Mouse (Mus musculus) kidney, embryonic 15.5 days (tissue): ENCODE measurements at regions not wholly inside any gene's neighbourhood (a gene's known extent, or its start where the extent isn't known, plus 50 kb on each side); places are given as distances from the start of the nearest gene placed in this dataset.

Experiments used
- ATAC-seq: fragments of 200-750 bp; cut with Nextera tagmentation; replicated peaks from 2 replicates; pipeline ENCODE4 v1.8.0; 2017; ENCODE audit warnings: moderate TSS enrichment; ENCODE audit not compliant: low FRiP score
- H3K27ac ChIP-seq: fragments of 300-500 bp; sonication (generic); 2 replicates; pipeline ENCODE4 v1.5.1; 2015; ENCODE audit warnings: mild to moderate bottlenecking, inconsistent platforms
- H3K27me3 ChIP-seq: fragments of 300-500 bp; sonication (generic); 2 replicates; pipeline ENCODE4 v1.6.1; 2015; ENCODE audit warnings: inconsistent platforms
- H3K36me3 ChIP-seq: fragments of 300-500 bp; sonication (generic); 2 replicates; pipeline ENCODE4 v1.6.1; 2015; ENCODE audit warnings: inconsistent platforms
- H3K4me1 ChIP-seq: fragments of 300-500 bp; sonication (generic); 2 replicates; pipeline ENCODE4 v1.6.1; 2015; ENCODE audit warnings: inconsistent platforms
- H3K4me2 ChIP-seq: fragments of 300-500 bp; sonication (generic); 2 replicates; pipeline ENCODE4 v1.6.1; 2015; ENCODE audit warnings: moderate library complexity, mild to moderate bottlenecking, inconsistent platforms
- H3K4me3 ChIP-seq: fragments of 300-500 bp; sonication (generic); replicated peaks from 2 replicates; pipeline ENCODE4 v1.5.1; 2015; ENCODE audit warnings: mild to moderate bottlenecking, inconsistent platforms
- H3K9ac ChIP-seq: fragments of 300-500 bp; sonication (generic); 2 replicates; pipeline ENCODE4 v1.6.1; 2015; ENCODE audit warnings: mild to moderate bottlenecking, inconsistent platforms
- H3K9me3 ChIP-seq: fragments of 300-500 bp; sonication (generic); replicated peaks from 2 replicates; pipeline ENCODE4 v1.6.1; 2016; ENCODE audit warnings: inconsistent platforms
- WGBS: fragments of 180-500 bp; shearing (Covaris S2); methylation state at CpG from one replicate; pipeline ENCODE4 v1.1.7; 2015; ENCODE audit warnings: mixed read lengths; 5-methylcytosine and 5-hydroxymethylcytosine counted together

- Histone ChIP-seq H3K4me1 (no peaks in the 10 kb centered on the region), H3K4me2 (no peak overlapping the region), H3K9ac (no peak overlapping the region), H3K9me3 (no peaks in the 10 kb centered on the region), H3K27me3 (no peaks in the 10 kb centered on the region), H3K27ac (no peak overlapping the region), H3K36me3 (no peaks in the 10 kb centered on the region), H3K4me3 (no peak overlapping the region)
- no peak for ATAC-seq
- 74% methylated on average over 6 of the region's 6 CpGs for WGBS
Observed at GRCm38 (mm10) chr1:157709117-157709516, 202.6 kb downstream of the Sec16b start.

GRCm38 (mm10) chr1:157710870-157711269 lies 204.3 kb downstream of the Sec16b start:
- no peak for ATAC-seq
- 77% methylated on average over 2 of the region's 2 CpGs for WGBS
- Histone ChIP-seq H3K27ac (no peak overlapping the region), H3K4me3 (no peak overlapping the region), H3K4me2 (no peak overlapping the region), H3K36me3 (no peaks in the 10 kb centered on the region), H3K27me3 (no peaks in the 10 kb centered on the region), H3K9ac (no peak overlapping the region), H3K9me3 (no peaks in the 10 kb centered on the region), H3K4me1 (no peaks in the 10 kb centered on the region)

- WGBS: 38% methylated on average over 2 of the region's 2 CpGs
- no peaks in the 10 kb centered on the region for H3K4me1 ChIP-seq
- H3K36me3 ChIP-seq: no peaks in the 10 kb centered on the region
- no peak overlapping the region for H3K4me3 ChIP-seq
- H3K9ac ChIP-seq: no peak overlapping the region
- H3K4me2 ChIP-seq: no peak overlapping the region
- no peak for ATAC-seq
- no peak overlapping the region for H3K27ac ChIP-seq
- H3K9me3 ChIP-seq: no peaks in the 10 kb centered on the region
- H3K27me3 ChIP-seq: no peaks in the 10 kb centered on the region
Observed at GRCm38 (mm10) chr1:157712519-157712918, 206.0 kb downstream of the Sec16b start.

GRCm38 (mm10) chr1:157713851-157714250 lies 207.3 kb downstream of the Sec16b start:
- H3K27ac ChIP-seq: no peak overlapping the region
- H3K4me1 ChIP-seq: no peaks in the 10 kb centered on the region
- no peaks in the 10 kb centered on the region for H3K36me3 ChIP-seq
- H3K4me3 ChIP-seq: no peak overlapping the region
- H3K9ac ChIP-seq: no peak overlapping the region
- H3K27me3 ChIP-seq: no peaks in the 10 kb centered on the region
- WGBS: 86% methylated on average over 7 of the region's 7 CpGs
- no peaks in the 10 kb centered on the region for H3K9me3 ChIP-seq
- no peak for ATAC-seq
- H3K4me2 ChIP-seq: no peak overlapping the region

DNA sequence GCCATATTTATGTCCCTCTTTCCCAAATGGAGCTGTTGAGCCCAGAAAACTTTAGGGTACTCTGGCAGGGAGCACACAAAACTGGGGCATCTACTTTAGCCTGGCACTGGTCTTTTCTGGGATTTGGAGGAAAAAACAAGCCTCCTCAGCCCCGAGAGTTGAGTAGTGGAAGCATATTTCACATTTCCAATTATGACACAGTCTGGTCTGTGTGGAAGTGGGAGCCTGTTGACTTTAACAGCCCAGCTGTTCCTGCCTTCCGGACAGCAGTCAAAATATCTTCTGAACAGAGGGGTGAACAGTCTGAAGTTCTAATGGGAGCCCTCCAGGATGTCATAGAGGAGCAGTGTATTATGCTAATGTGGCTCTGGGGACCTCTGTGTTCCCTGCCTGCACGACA lies 209.1 kb downstream of the Sec16b start:
- H3K9me3 ChIP-seq: no peaks in the 10 kb centered on the region
- H3K36me3 ChIP-seq: no peaks in the 10 kb centered on the region
- H3K4me1 ChIP-seq: no peaks in the 10 kb centered on the region
- WGBS: 53% methylated on average over 3 of the region's 3 CpGs
- H3K27me3 ChIP-seq: no peaks in the 10 kb centered on the region
- H3K27ac ChIP-seq: no peak overlapping the region
- no peak overlapping the region for H3K4me3 ChIP-seq
- no peak overlapping the region for H3K9ac ChIP-seq
- H3K4me2 ChIP-seq: no peak overlapping the region
- no peak for ATAC-seq

- no peak overlapping the region for H3K9ac ChIP-seq
- 43% methylated on average over 5 of the region's 5 CpGs for WGBS
- H3K4me2 ChIP-seq: no peak overlapping the region
- no peaks in the 10 kb centered on the region for H3K36me3 ChIP-seq
- H3K4me3 ChIP-seq: no peak overlapping the region
- no peaks in the 10 kb centered on the region for H3K4me1 ChIP-seq
- ATAC-seq: no peak
- no peaks in the 10 kb centered on the region for H3K27me3 ChIP-seq
- H3K27ac ChIP-seq: no peak overlapping the region
- no peaks in the 10 kb centered on the region for H3K9me3 ChIP-seq
Observed at GRCm38 (mm10) chr1:157717131-157717530, 210.6 kb downstream of the Sec16b start.

GRCm38 (mm10) chr1:157721946-157722345 lies 215.4 kb downstream of the Sec16b start:
- H3K4me3 ChIP-seq: no peak overlapping the region
- no peaks in the 10 kb centered on the region for H3K9me3 ChIP-seq
- 84% methylated on average over 5 of the region's 5 CpGs for WGBS
- ATAC-seq: no peak
- H3K4me2 ChIP-seq: no peak overlapping the region
- H3K9ac ChIP-seq: no peak overlapping the region
- peaks cover 9% of the 10 kb centered on the region for H3K27me3 ChIP-seq
- H3K36me3 ChIP-seq: no peaks in the 10 kb centered on the region
- H3K27ac ChIP-seq: no peak overlapping the region
- no peaks in the 10 kb centered on the region for H3K4me1 ChIP-seq

DNA sequence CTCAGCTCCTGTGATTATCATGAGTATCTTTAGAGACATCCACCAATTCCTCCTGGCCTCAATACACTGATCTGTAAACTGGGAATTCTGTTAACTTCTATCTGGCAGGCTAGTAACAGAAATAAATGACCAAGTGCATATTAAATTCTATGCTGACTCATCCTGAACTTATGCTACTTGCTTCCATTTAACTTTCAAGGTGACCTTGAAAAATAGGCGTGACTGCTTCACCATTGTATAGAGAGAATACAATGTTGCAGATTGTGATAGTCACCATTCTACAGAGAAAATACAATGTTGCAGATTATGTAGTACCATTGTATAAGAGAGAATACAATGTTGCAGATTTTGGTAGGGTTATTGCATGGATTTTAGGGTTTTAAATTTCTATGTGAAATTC lies 224.6 kb downstream of the Sec16b start:
- H3K9me3 ChIP-seq: no peaks in the 10 kb centered on the region
- no peak for ATAC-seq
- no peak overlapping the region for H3K4me2 ChIP-seq
- H3K4me1 ChIP-seq: no peaks in the 10 kb centered on the region
- no peak overlapping the region for H3K9ac ChIP-seq
- 83% methylated on average over 1 of the region's 1 CpGs for WGBS
- H3K36me3 ChIP-seq: no peaks in the 10 kb centered on the region
- no peak overlapping the region for H3K4me3 ChIP-seq
- H3K27me3 ChIP-seq: no peaks in the 10 kb centered on the region
- H3K27ac ChIP-seq: no peak overlapping the region

DNA sequence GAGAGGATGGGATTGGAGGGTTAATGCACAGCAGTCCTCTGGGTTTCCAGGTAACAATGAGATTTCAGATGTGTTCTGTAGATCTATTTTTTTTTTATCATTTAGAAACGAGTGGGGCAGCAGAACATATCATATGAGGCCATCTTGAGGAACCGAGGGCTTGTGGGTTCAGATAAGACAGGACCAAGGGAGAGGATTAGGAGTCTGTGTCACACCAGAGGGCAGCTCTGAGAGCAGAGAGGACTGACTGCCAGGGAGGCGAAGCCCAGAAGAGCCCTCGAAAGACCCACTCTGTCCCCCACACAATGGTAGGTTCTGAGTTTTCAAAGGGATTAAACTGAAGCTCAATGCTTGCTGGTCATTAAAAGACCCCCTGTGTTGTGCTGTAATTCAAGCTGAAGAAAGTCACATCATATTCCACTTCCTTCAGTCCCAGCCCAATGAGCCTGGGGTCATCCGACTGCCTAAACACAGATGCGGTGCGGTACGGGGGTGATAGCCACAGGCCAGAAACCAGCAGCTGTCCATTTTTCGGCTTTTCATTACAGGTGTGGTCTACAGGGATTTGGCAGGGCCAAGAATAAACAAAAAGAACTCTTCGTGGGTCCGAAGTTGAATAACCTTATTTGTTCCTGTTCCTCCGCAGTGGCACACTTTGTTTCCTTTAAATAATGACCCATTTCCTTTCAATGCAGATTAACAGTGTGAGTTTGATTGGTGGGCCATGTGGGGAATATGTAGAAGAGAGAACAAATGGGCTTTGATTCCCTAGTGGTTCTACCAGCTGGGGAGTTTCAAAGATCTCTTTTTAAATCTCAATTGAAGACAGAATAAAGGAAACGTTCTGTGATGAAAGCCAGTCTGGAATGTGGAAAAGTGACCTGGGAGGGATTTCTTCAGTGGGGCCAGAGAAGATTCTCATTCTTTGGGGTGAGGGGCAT lies 234.5 kb downstream of the Sec16b start:
- 64% methylated on average over 13 of the region's 13 CpGs for WGBS
- H3K4me1 ChIP-seq: no peaks in the 10 kb centered on the region
- H3K9ac ChIP-seq: no peak overlapping the region
- H3K4me2 ChIP-seq: no peak overlapping the region
- H3K4me3 ChIP-seq: no peak overlapping the region
- no peaks in the 10 kb centered on the region for H3K36me3 ChIP-seq
- ATAC-seq: no peak
- no peak overlapping the region for H3K27ac ChIP-seq
- H3K9me3 ChIP-seq: no peaks in the 10 kb centered on the region
- H3K27me3 ChIP-seq: no peaks in the 10 kb centered on the region

GRCm38 (mm10) chr1:157745611-157746010 lies 239.1 kb downstream of the Sec16b start:
- Histone ChIP-seq H3K4me1 (no peaks in the 10 kb centered on the region), H3K27me3 (no peaks in the 10 kb centered on the region), H3K36me3 (no peaks in the 10 kb centered on the region), H3K27ac (no peak overlapping the region), H3K4me3 (no peak overlapping the region), H3K4me2 (no peak overlapping the region), H3K9me3 (no peaks in the 10 kb centered on the region), H3K9ac (no peak overlapping the region)
- 0 out of 2 replicates have a peak, but pooled peaks have one; percentile 62 for ATAC-seq

GRCm38 (mm10) chr1:157755015-157755649 lies 248.6 kb downstream of the Sec16b start:
- Histone ChIP-seq H3K4me3 (no peak overlapping the region), H3K36me3 (no peaks in the 10 kb centered on the region), H3K27ac (no peak overlapping the region), H3K4me1 (no peaks in the 10 kb centered on the region), H3K9me3 (no peaks in the 10 kb centered on the region), H3K4me2 (no peak overlapping the region), H3K9ac (no peak overlapping the region), H3K27me3 (no peaks in the 10 kb centered on the region)
- 29% methylated on average over 10 of the region's 10 CpGs for WGBS
- ATAC-seq: peak; percentile 81

GRCm38 (mm10) chr1:157756977-157757376 lies 250.4 kb downstream of the Sec16b start:
- Histone ChIP-seq H3K4me2 (no peak overlapping the region), H3K36me3 (no peaks in the 10 kb centered on the region), H3K9ac (no peak overlapping the region), H3K27ac (no peak overlapping the region), H3K4me3 (no peak overlapping the region), H3K9me3 (no peaks in the 10 kb centered on the region), H3K4me1 (no peaks in the 10 kb centered on the region), H3K27me3 (no peaks in the 10 kb centered on the region)
- ATAC-seq: no peak
- 72% methylated on average over 3 of the region's 3 CpGs for WGBS
